Mouse (Mus musculus) kidney, adult 2 months (tissue): ENCODE data around the gene Gm49337.

ENCODE experiments used
- CTCF ChIP-seq: fragments of 200-500 bp; conservative IDR thresholded peaks from 2 replicates; pipeline ENCODE4 v1.5.1; 2011; ENCODE audit warnings: low read depth, mild to moderate bottlenecking, control low read depth, low read length, moderate library complexity, mixed read lengths; ENCODE audit not compliant: insufficient read depth, insufficient read length
- POLR2A ChIP-seq: fragments of 200-500 bp; IDR thresholded peaks from one replicate; pipeline ENCODE4 v1.6.1; 2011; ENCODE audit warnings: low read depth, low read length, control low read depth

- no peak for TF ChIP-seq CTCF
- no peak for TF ChIP-seq POLR2A
Observed at GRCm38 (mm10) chr4:116192286-116192835, 19.2 kb downstream of the Gm49337 start.
